Mouse (Mus musculus): Measurements from ENCODE around the gene Fli1.

Fli1 gene

GRCm38 (mm10) chr9:32542212-32543039 is at the start of gene Fli1:
Fli1 (minus strand) TSS chr9:32542861.
- peak; percentile 24 for DNase-seq (ENCODE audit: low spot score)

- peak; percentile 88 for DNase-seq (ENCODE audit: low spot score)
Measured at GRCm38 (mm10) chr9:32591732-32592582, 49.3 kb upstream of the Fli1 start.

GRCm38 (mm10) chr9:32590571-32590970 is 47.9 kb upstream of the Fli1 start:
- DNase-seq (ENCODE audit: low spot score), result no peak

DNA sequence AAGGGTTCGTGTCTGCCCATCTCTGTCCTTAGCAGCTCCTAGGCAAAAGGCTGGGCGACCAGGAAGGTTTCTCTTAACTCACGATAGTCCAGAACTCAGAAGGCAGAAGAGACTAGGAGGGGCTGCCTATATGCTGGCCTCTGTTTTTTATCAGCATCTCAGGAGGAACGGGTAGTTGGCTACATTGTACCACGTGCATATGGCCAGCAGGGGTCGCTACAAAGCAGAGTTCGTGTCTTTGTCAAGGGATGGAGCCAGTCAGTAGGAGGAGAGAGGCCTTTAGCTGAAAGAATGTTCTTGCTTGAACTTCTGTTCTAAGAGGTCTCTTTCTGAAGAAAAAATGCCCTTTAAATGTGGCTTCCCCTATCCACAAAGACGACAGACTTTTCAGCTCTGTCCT is 47.2 kb upstream of the Fli1 start:
- DNase-seq (ENCODE audit: low spot score), result peak; percentile 87

DNA sequence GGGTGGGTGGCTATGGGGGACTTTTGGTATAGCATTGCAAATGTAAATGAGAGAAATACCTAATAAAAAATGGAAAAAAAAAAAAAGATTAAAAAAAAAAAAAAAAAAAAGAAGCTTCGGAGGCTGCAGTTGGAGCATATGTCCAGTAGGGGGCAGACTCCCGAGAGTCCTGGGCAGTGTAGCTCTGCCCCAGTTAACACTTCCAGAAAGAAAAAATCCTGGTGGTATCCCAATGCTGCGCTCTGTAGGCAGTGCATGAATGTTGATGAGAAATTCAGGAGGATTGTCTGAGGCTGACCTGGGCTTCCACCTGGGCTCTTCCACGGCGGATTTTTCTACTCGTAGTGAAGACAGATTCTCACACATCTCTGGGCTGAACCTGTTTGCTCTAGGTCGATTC is 42.7 kb upstream of the Fli1 start:
- no peak for DNase-seq (ENCODE audit: low spot score)

DNA sequence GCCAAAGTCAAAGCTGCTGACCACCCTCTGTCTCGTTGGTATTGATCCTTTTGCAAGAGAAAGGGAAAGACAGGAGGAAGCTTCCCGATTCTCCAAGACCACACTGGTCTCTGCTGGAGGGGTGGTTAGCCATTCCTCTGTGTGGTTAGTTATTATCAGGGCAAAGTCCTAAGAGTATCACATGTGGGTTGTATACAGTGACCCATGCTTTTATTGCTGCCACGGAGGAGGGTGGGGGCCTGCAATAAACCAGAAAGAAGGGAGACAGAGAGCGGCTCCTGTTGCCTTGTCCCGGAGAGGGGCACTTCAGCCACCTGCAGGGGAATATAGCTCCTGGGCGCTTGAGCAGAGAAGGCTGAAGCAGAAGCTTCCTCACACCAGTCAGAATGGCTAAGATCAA is 41.2 kb upstream of the Fli1 start:
- DNase-seq (ENCODE audit: low spot score), result no peak

- peak; percentile 33 for DNase-seq (ENCODE audit: low spot score)
Measured at GRCm38 (mm10) chr9:32581851-32582573, 39.4 kb upstream of the Fli1 start.

GRCm38 (mm10) chr9:32578411-32578810 is 35.8 kb upstream of the Fli1 start:
- no peak for DNase-seq (ENCODE audit: low spot score)

DNA sequence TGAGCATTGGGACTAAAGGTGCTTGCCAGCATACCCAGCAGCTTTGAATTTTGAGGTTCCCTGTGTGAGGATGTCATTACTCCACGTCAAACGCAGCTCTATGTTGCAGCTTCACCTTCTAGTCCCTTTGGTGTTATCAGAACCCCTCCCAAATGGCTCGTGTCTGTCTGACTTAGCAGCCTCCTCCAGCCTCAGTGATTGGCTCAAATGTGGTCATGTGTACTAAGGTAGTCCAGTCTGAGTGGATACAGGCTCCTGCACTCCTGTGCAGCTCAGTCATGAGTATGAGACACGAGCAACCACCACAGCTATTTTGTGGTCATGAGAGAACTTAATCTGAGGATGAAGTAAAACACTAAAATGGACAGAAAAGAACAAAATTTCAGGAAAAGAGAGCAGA is 31.0 kb upstream of the Fli1 start:
- no peak for DNase-seq (ENCODE audit: low spot score)

GRCm38 (mm10) chr9:32571676-32572075 is 29.0 kb upstream of the Fli1 start:
- no peak for DNase-seq (ENCODE audit: low spot score)

- DNase-seq (ENCODE audit: low spot score), result peak; percentile 78
Measured at GRCm38 (mm10) chr9:32570547-32570946, 27.9 kb upstream of the Fli1 start.

DNA sequence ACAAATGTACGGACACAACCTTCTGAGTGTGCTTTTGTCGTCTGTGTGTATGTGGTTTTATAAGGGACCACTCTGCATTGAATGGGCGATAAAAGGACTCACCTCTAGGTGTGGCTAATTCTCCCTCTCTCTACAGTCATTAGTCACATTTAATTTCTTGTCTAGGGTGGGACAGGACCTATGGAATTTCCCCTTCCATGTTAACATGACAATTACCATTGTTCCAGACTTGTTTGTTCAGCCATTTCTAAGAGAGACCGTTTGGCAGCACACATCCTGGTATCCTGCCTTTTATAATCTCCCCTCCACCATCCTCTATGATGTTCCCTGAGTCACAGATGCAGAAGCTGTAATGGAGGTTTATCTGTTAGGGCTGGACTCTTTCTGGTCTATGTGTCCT is 26.6 kb upstream of the Fli1 start:
- no peak for DNase-seq (ENCODE audit: low spot score)

GRCm38 (mm10) chr9:32567603-32568002 is 24.9 kb upstream of the Fli1 start:
- DNase-seq (ENCODE audit: low spot score), result no peak

- no peak for DNase-seq (ENCODE audit: low spot score)
Measured at GRCm38 (mm10) chr9:32565309-32565708, 22.6 kb upstream of the Fli1 start.

DNA sequence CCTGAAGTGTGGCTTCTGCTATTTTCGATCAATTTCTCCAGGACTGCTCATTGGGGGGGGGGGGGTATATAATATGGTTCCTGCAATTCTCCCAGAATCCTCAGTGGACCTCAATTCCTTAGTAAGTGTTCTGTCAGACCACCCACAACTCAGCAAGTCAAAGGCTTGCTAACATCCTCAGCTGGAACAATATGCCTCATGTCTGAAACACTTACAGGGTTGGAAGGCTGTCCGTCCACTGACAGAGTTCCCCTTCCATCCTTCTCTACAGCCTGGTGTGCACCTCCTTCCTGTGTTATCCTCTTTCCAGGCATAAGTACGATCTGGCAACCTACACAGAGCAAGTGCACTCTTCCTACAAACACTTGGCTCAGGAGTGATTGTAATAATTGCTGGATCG is 20.2 kb upstream of the Fli1 start:
- DNase-seq (ENCODE audit: low spot score), result no peak

DNA sequence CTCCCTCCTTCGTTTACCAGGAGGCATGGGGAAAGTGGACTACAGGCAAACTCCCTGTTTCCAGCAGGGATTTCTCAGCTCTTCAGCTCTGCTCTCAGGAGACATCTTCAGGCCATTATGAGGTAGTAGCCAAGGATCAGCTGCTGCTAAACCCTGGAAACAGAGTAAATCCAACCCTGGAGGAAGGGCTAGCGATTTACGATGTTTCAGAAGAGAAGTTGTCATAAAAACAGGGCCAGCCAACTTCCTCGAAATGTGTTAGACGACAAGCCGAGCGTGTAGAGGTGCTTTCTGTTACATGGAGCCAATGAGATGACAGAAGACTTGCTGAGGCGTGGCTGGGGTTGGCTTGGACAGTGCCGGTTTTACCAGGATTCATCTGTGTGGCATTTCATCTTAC is 19.7 kb upstream of the Fli1 start:
- DNase-seq (ENCODE audit: low spot score), result peak; percentile 20

- no peak for DNase-seq (ENCODE audit: low spot score)
Measured at GRCm38 (mm10) chr9:32561190-32561890, 18.7 kb upstream of the Fli1 start.

DNA sequence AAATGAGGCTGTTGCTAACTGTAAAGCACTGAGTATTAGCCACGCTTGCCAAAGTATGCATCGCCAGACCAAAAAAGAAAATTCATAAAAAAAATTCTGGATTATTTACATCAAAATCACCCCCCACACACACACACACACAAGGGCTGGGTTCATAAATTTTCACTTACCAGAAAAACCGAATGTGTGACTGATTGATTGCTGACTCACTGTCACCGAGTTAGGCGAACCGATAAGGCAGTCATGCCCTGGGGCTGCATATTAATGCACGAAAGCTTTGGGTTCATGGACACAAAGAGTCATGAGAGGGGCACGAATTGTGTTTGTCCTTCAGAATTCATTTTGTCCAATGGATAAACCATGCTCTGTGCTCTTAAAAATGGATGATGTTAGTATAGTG is 17.2 kb upstream of the Fli1 start:
- no peak for DNase-seq (ENCODE audit: low spot score)

- DNase-seq (ENCODE audit: low spot score), result no peak
Measured at GRCm38 (mm10) chr9:32559454-32559853, 16.8 kb upstream of the Fli1 start.

DNA sequence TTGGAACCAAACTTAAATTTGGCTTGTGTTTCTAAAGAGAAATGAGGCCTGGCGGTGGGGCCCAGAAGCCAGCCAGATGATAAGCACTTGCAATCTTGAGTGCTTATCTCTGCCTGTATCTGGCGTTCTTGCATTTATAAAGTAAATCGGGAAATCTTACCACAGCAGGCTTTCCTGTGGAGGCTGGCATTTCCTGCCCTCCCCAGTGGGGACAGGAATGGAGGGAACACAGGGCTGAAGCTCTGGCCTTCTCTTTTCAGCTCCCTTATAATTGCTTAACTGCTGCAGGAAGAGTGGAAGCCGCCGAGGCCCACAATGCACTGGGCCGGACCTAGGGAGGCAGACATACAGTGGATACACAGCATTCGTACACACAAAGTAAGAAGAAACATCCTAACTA is 13.7 kb upstream of the Fli1 start:
- no peak for DNase-seq (ENCODE audit: low spot score)

DNA sequence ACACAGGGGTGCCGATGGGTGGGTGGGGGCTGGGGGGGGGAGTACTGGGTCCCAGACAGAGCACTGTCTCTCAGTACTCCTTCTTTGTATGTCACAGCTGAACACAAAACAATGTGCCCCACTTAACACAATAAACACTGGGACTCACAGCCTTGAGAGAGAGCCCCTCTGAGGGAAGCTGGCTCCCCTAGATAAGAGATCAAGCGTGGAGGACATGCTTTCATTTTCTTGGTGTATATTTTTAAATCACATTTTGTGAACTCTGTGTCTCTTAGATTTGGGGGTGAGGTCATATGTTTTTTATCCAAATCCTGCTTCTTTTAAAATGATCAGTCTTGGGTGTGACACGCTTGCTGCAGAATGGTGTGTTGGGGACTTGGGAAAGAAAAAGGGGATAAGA is 12.6 kb upstream of the Fli1 start:
- DNase-seq (ENCODE audit: low spot score), result no peak

DNA sequence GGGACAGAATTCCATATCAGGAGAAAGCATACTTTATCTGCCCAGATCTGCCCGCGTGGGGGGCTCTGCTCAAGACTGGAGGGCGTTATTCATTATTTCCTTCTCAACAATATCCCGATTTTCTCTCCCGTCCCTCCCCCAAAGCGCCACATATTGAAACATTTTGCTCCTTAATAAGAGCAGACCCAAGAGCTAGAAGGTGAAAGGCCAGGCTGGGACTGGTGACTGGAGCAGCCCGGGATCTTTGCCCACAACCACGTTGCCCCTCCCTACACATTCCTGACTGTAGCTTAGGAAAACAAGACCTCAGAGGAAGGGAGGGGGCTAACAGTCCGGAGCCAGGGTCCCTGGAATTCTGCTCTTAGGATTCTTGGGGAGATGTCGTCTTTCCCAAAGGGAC is 7.9 kb upstream of the Fli1 start:
- DNase-seq (ENCODE audit: low spot score), result no peak
